Mouse (Mus musculus) left cerebral cortex, adult 11 months (tissue): ENCODE measurements around the gene Gper1.
"Not testable (repeated sequence)": the region's sequence is repeated elsewhere in the genome, so short reads cannot be mapped to it uniquely, and the experiment has no call there.

Experiments used
- DNase-seq: peaks from one replicate; pipeline ENCODE4 v3.0.0; 2022; ENCODE audit warnings: low spot score

The Gper1 gene

DNA sequence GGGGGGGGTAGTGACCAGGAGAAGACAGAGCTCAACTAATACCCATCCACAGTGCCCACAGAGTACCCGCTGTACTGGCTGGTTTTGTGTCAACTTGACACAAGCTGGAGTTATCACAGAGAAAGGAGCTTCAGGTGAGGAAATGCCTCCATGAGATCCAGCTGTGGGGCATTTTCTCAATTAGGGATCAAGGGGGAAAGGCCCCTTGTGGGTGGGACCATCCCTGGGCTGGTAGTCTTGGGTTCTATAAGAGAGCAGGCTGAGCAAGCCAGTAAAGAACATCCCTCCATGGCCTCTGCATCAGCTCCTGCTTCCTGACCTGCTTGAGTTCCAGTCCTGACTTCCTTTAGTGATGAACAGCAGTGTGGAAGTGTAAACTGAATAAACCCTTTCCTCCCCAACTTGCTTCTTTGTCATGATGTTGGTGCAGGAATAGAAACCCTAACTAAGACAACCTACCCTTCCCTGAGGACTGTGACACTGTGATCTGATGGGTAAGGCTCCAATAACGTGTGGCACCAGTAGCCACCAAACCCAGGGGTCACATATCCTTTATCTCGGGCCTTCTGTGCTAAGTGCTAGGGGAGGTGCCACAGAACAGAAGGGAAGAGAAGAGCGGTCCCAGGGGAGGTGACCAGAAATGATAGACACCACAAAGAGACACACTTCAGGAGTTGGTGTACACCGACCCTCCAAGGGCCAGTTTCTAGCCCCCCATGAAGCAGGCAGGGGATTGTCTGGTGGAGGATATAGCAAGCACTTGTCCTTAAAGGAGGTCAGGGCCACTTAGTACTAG lies 32.4 kb upstream of the Gper1 start:
- not testable (repeated sequence) for DNase-seq

DNA sequence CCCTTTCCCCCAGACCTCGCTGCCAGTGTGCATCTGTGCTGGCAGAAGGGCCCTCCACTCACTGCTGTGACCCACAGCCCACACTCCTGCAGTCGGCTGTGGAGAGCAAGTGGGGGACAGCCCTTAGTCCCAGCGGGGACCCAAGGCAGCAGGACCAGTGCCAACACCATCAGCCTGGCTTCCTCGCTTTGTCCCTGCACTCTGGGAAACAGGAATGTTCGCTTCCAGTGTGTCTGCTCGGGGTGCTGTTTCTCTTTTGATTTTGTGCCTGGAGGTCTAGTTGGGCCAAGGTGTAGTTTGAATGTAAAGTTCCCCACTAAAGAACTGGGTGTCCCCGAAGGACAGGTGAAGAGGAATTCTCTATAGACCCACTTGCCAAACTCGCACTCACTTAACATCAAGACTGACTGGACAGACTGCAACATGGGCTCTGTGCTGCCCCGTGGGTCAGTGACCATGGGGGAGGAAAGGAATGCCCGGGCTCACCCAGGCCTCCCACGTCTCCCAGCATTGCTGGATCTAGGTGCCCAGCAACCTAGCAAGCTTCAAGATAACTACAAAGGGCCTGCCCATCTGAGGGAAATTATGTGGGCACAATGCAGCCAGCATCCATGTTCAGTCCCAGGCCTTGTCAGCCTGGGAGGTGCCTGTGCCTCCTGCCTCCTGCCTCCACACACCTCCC lies 31.5 kb upstream of the Gper1 start:
- no peak for DNase-seq

DNA sequence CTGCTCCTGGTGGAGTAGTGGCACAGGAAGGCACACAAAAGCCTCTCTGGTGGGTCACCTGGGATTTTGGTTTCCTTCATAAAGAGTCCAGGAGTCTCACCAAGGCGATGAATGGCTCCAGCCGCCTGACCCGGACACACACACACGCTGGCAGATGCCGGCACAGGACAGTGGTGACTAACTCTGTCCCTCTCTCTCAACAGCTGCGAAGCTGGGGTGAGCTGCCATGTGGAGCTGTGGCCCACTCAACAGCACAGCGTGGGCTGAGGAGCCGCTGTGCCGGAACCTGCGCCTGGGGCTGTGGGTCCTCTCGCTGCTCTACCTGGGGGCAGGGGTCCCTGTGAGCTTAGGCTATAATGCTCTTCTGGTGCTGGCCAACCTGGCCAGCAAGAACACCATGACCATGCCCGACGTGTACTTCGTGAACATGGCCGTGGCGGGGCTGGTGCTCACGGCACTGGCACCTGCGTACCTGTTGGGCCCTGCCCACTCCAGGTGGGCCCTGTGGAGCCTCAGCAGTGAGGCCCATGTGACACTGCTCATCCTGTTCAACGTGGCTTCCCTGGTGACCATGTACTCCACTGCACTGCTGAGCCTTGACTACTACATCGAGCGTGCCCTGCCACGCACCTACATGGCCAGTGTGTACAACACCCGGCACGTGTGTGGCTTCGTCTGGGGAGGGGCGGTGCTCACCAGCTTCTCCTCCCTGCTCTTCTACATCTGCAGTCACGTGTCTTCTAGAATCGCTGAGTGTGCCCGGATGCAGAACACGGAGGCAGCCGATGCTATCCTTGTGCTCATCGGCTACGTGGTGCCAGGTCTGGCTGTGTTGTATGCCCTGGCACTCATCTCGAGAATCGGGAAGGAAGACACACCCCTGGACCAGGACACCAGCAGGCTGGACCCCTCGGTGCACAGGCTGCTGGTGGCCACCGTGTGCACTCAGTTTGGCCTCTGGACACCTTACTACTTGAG lies 30.4 kb upstream of the Gper1 start:
- DNase-seq = no peak

DNA sequence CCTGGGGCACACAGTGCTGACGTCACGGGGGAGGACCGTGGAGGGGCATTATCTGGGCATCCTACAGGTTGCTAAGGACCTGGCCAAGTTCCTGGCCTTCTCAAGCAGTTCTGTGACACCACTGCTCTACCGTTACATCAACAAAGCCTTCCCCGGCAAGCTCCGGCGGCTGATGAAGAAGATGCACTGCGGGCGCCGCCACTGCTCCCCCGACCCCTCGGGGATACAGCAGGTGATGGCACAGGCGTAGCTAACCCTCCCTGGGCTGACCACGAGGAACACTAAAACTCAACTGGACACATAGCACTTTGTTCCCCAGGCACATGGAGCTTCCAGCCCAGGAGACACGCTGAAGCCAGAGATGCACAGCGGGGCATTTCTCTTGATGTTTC lies 29.8 kb upstream of the Gper1 start:
- DNase-seq = no peak

DNA sequence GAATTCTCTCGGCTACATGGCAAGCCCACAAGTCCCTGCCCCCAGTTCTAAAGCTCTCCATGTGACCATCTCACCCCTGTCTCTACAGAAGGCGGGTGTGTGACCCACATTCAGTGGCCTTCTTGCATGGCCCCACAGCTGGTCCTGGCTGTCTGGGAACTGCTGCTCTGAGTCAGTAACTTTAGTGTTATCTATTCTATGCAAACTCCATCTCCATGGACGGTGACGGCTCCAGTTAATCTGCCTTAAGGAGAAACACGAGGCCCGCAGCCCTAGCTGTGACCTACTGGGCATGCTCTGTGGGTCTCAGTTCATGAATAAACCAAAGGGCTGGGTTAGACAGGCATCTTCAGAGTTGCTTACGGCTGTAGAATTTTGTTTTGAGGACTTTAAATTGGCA lies 28.6 kb upstream of the Gper1 start:
- no peak for DNase-seq

DNA sequence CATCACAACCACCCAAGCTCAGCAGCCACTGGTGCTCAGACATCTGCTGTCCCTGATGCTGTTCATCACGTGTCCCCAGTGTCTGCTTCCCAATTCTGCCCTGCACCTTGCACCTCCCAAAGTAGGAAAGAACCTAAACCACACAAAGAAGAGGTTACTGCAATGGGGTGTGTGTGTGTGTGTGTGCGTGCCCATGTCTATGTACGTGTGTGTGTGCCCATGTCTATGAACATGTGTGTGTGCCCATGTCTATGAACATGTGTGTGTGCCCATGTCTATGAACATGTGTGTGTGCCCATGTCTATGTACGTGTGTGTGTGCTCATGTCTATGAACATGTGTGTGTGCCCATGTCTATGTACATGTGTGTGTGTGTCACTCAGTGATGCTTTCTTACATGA lies 27.4 kb upstream of the Gper1 start:
- DNase-seq = no peak

DNA sequence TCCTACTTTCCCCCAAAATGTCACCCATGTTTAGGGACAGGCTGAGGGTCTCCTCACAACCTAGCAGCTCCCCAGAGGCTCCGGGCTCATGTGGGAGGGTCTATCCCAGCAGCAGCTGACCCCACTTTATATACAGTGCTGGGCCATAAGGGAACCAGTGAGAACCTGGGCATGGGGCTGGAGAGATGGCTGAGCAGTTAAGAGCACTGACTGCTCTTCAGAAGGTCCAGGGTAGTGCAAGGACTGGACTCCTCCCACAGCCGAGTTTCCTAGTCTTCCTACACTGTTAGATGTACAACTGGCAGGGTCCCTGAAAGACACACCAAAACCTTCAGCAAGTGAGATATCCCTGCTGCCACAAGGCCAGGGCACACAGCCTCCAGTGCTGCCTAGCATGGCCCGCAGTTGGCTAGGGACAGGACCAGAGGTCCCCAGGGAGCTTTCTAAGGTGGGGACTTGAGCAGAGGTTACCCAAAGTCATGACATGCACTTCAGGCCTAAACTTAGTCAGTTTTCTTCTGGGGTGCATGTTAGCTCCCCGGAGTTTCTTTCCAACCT lies 25.5 kb upstream of the Gper1 start:
- no peak for DNase-seq

DNA sequence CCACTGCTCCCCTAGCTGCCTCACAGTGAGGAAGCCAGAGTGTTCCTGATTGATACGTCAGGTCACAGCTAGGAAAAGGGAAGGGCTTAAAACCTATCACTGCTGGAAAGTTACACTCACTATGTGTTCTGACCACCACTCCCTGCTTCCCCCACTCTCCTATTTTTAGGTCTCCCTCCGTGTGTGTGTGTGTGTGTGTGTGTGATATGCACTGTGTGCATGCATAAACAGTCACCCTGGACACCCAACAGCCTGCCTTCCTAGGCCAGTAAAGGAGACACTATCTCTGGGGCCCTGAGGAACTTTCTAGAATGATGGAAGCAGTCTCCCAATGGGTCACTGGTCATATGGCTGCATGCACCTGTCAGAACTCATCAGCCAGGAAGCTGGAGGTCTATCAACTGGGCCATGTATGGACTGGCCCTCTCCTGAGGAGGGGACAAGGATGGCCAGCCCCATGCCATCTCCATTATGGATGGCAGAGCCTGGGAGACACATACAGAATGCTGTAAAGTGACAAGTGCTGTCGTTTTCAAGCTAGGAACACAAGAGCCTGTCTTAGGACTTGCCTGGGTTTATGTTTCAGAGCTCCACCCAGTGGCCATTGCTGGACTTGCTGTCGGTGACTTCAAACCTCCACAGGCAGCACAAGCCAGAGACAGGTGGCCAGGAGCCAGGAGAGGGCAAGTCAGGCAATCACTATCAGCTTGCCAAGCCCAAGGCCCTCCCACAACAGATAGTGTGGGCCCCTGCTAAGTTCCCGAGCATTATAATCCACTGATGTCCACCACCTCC lies 24.8 kb upstream of the Gper1 start:
- peak; percentile 89 for DNase-seq

DNA sequence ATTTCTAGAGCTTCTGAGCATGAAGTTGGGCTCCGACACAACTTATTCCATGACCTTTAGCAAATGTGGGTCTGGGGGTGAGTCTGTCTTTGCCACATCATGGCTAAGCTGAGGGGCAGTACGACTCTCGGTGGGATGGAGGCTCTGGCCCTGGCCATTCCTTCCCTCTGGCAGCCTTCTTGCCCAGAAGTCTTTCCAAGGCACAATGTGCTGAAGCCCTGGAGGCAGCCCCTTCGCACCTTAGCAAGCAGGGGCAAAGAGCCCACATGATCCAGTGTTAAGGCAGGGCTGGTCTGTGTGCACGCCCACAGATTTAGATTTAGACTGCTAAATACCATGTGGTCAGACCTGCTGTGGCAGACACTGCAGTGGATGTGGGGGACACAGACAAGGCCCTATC lies 24.2 kb upstream of the Gper1 start:
- no peak for DNase-seq

DNA sequence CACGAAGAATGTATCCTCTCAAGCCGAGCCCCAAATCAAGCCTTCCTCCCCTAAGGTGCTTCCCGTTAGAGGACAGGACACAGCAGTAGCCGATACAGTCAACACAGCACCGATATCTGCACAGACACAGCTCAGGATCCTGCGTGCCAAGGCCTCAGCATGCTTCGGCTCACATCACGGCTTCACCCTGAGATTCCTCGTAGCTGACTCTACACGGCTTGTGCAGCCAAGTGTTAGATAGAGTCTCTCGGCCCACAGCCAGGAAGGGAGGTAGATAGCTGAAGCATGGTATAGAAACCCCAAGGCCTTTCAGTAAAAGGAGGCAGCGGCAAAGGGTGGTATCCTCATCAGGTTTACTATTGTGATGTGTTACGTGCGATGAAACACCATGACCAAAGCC lies 23.0 kb upstream of the Gper1 start:
- no peak for DNase-seq

DNA sequence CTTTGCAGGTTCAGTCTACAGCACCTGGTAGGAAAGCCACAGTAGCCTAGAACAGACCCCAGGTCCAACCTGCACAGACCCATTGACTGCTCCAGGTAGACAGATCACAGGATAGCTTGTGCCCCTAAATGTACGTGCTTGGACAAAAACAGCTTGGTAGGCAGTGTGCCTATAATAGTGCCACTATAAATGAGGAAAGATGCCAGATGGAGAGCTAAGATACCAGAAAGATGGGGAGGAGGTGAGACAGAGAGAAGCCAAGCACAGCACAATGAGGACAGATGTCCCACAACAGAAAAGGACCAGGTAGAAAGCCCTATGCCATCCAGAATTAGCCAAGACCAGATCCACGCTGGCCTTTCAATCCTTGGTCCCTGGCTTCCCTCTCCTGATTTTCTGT lies 20.8 kb upstream of the Gper1 start:
- no peak for DNase-seq

DNA sequence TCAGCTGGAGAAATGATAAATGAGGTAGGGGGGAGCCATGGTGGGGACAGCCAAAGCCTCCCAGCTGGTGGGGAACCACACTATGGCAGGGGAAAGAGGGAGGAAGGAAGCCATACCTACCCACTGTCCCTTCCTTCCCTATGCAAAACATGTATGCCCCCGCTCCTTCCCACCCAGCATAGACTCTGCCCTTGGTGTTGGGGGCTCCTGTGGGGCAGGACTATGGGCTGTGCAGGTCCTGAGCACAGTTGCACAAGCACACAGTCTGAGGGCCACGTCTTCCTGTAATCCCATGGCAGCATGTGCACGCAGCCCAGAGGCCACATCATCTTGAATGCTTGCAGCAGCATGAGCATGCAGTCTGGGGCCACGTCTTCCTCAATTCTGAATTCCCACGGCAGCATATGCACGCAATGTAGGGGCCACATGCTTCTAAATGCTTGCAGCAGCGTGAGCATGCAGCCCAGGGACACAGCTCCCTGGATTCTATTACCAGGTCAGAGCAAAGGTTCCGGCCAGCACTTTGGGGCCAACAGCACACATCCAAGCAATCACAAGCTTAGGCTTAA lies 19.2 kb upstream of the Gper1 start:
- DNase-seq = no peak

DNA sequence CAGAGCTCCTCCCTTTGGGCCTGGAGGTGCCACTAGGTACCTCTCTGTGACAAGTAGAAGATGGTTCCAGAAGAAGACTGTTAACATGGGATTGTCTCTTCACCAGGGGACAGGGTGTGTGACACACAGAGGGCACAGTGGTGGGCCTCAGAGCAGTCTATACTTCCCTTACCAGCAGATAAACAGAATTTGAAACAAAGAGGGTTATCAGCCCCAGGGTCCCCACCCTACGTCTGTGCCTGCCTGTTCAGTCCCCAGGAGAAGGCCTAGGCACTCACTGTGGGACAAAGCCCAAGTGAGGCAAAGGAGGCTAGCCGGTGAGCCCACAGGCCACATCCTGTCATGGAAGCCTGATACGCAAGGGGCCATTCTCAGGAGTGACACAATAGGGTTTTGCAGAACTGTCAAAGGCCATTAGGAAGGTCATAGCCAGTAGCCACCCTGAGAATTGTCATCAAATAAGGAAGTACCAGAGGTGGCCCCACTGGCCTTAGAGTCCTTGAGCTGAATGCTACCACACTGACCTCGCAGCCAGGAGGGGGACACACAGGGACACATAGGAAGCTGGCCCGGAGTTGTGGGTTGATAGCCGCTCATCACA lies 18.1 kb upstream of the Gper1 start, which contains the start of gene C130050O18Rik:
Gene C130050O18Rik (plus strand): TSS at position 480 of the 601 bp plus-strand sequence.
- DNase-seq = no peak

DNA sequence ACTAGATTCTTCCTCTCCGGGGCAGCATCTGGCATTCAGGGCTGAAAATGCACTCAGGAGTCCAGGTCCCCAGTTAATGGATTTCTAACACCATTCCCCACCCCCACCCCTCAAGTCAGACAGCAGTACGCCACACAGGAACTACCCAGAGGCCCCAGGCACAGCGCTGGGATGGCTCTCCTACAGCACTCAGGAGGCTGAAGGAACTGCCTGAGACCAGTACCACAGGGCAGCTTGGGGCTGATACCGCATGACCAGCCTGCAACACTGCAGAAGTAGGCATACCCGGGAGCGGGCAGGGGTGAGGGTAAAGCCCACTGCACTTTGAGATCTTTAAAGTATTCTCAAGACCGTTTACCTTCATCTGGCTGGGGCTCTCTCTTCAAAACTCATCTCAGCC lies 17.5 kb upstream of the Gper1 start:
- no peak for DNase-seq

DNA sequence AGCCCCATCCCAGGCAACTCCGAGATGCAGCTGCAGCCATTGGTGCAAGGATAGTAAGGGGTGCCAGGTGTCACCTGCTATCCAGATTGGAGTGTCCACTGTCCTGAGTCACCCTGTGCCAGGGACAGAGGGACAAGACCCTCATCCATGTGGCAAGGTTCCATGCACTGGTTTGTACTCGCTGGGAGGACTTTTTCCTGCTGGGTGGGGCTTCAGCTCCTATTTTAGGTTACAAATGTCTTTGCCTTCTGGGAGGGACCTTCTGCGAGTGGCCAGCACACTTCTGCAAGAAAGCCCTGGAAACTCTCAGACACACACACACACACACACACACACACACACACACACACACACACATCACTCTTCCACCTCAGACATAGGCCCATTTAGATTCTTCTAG lies 17.0 kb upstream of the Gper1 start:
- DNase-seq = no peak

DNA sequence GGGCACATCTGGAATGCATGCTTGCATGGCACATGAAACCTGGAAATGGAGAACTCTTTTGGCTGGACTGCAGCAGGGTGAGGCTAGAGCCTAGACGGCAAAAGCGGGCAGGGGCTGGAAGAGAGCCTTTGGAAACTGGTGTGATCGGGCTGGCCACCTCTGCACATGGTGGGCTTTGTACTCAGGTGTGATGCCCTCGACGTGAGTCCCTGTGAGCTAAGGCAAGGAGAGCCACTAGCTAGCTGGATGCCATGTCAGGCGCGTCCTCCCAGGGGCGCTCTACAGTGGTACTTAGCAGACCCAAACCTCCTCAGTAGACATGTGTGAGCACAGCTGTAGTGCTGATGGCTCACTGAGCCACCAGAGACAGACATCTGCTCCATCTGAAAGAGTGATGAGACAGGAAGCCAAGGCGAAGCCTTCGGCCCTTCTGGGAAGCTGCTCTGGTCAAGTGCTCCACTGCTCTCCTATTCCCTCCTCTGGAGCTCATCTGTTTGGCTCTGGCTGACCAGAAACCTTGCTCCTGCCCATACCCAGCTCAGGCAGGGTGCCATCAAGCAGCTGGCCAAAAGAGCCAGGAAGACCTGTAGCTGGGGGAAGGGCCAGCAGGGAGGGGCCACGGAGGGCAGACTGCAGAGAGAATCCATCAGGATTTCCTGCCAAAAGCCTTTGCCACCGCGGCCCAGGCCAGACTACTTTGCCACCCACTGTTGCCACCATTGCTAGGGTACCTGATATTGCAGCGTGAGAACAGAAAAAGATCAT lies 15.6 kb upstream of the Gper1 start:
- no peak for DNase-seq

DNA sequence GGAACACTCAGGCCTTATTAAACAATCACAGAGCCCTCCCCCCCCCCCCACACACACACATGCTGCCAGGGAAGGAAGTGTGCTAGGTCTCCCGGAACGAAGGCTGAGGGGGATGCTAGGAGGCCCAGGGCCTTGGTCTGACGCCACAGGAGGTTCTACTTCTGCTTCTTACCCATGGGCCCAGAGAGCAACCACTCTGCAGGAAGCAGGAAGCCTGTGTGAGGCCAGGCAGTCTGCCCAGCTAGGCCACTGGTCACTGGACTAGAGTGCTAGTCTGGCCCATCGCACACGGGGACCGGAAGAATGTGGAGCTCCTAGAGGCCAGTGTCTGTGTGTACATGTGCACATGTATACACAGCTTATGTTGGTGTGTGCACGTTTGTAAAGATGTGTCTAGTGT lies 14.4 kb upstream of the Gper1 start:
- no peak for DNase-seq

DNA sequence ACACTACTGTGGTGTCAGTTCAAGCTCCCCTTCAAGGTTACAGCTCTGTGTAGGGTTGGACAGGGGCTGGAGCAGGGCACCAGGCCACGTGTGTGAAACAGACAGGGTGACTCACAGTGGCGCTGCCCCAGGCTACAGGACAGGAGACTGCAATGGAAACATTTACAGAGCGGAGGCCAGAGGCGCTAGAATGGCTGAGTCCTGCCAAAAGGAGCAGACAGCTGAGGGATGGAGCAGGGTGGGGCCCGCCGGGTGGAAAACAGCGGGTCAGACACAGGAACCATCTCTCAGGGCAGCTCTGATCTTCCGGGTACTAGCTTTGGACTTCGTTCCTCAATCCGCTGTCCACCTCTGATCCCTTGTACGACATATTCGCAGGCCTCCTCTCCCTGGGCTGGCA lies 13.5 kb upstream of the Gper1 start:
- DNase-seq = no peak

DNA sequence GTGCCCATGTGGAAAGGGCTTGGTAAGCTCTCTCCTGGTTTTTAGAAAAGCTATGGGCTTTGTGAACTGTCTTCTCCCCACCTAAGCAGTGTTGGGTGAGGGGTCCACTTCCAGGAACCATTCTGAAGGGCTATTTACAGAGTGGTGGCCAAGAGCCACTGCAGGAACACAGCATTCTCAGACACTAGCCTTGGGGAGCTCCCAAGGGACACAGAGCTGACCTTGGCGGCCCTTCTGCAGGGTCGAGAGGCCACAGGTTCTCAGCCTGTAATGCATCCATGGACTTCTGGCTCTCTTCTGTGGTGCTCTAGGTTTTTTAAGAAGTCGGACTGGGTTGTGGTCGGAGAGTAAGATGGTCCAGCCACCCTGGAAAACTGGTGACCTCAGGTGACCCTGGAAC lies 12.9 kb upstream of the Gper1 start:
- no peak for DNase-seq

DNA sequence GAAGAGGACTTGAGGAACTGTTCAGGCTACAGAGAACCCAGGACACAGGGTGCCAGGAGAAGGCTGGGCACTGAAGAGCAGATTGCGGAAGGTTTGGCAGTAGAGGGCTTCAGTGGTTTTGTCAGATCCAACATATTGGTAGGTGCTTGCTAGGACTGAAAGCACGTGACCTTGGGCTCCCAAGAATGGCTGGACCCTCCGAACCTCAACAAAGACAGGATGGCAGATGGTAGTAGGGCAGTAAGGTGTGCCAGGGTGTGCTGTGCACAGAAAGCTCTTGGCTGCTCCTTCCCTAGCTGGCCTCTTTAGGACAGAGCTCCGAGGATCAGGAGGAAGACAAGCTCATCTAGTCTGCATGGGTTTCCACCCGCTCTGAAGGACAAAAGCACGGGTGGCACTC lies 11.8 kb upstream of the Gper1 start:
- DNase-seq = no peak
